Mouse (Mus musculus) heart, embryonic 11.5 days (tissue): ENCODE results near the gene Ms4a15. TPM values are rescaled to one million over a fixed set of nuclear protein-coding genes. Genes with fewer than 3 reads are reported as not detected.

ENCODE experiments used
- ATAC-seq: fragments of 200-750 bp; cut with Nextera tagmentation; replicated peaks from 2 replicates; pipeline ENCODE4 v1.8.0; 2017; ENCODE audit warnings: moderate library complexity; ENCODE audit not compliant: insufficient number of reproducible peaks, low FRiP score, low TSS enrichment
- H3K27ac ChIP-seq: fragments of 300-500 bp; sonication (generic); 2 replicates; pipeline ENCODE4 v1.5.1; 2014; ENCODE audit warnings: mild to moderate bottlenecking, low read depth, low read length
- H3K27me3 ChIP-seq: fragments of 300-500 bp; sonication (generic); 2 replicates; pipeline ENCODE4 v1.6.1; 2014; ENCODE audit warnings: mild to moderate bottlenecking, low read length, mixed read lengths; ENCODE audit not compliant: control insufficient read depth, insufficient read depth
- H3K36me3 ChIP-seq: fragments of 300-500 bp; sonication (generic); 2 replicates; pipeline ENCODE4 v1.6.1; 2014; ENCODE audit warnings: mild to moderate bottlenecking, low read length, moderate library complexity, mixed read lengths; ENCODE audit not compliant: control insufficient read depth, insufficient read depth
- H3K4me1 ChIP-seq: fragments of 300-500 bp; sonication (generic); 2 replicates; pipeline ENCODE4 v1.6.1; 2014; ENCODE audit warnings: low read length; ENCODE audit not compliant: control insufficient read depth, insufficient read depth
- H3K4me2 ChIP-seq: fragments of 300-500 bp; sonication (generic); 2 replicates; pipeline ENCODE4 v1.6.1; 2014; ENCODE audit warnings: mild to moderate bottlenecking, moderate library complexity
- H3K4me3 ChIP-seq: fragments of 300-500 bp; sonication (generic); 2 replicates; pipeline ENCODE4 v1.5.1; 2014; ENCODE audit warnings: low read depth, low read length
- H3K9ac ChIP-seq: fragments of 300-500 bp; sonication (generic); 2 replicates; pipeline ENCODE4 v1.6.1; 2014; ENCODE audit warnings: mild to moderate bottlenecking, low read depth, low read length, moderate library complexity
- H3K9me3 ChIP-seq: fragments of 300-500 bp; sonication (generic); replicated peaks from 2 replicates; pipeline ENCODE4 v1.6.1; 2016; ENCODE audit warnings: low read length; ENCODE audit not compliant: control insufficient read depth
- WGBS: fragments of 180-500 bp; shearing (Covaris S2); extraction: QIAGEN DNeasy Blood & Tissue Kit; methylation state at CpG from one replicate; pipeline ENCODE4 v1.1.7; 2014; ENCODE audit not compliant: insufficient replicate concordance; 5-methylcytosine and 5-hydroxymethylcytosine counted together
- polyA plus RNA-seq: library from polyadenylated mRNA; unstranded; fragments of >200 nt; fragmentation: Nextera tagmentation; extraction: Ambion mirVana; gene quantifications from 2 replicates; pipeline ENCODE4 v1.2.1, GENCODE M21; 2014

The Ms4a15 gene
- polyA plus RNA-seq = 0.17 TPM in 1 of 2 replicates, not detected in the other

DNA sequence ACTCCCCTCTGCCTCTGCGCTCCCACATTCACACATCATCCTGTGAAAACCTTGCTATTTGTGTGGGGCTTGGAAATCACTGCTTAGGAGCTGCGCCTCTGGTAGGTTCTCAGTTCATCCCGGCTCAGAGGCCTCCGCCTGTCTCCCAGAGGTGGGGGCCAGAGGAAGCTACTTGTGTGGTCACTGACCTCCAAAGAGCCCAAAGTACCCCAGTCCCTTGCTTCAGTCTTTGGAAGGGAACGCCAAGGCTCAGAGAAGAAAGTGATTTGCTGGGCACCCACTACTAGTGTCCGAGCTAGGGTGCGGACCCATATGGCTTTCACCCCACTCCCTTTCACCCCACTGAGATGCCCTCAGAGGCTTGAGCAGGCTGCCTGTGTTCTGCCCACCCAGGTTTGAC lies at the start of gene Ms4a15:
Gene Ms4a15, minus strand, starts transcription at position 101 of the 400 bp plus-strand sequence.
- Histone ChIP-seq H3K27ac (no peak within 1 kb of the TSS), H3K9ac (no peak within 1 kb of the TSS), H3K4me3 (no peak within 1 kb of the TSS), H3K9me3 (no peaks in the 10 kb centered on the region), H3K4me1 (peaks cover 9% of the 10 kb centered on the region), H3K27me3 (no peaks in the 10 kb centered on the region; the same call in 1 of the 2 replicates), H3K4me2 (no peak within 1 kb of the TSS), H3K36me3 (no peaks in the 10 kb centered on the region)
- 80% methylated on average over 7 of the region's 7 CpGs for WGBS
- ATAC-seq = no peak

DNA sequence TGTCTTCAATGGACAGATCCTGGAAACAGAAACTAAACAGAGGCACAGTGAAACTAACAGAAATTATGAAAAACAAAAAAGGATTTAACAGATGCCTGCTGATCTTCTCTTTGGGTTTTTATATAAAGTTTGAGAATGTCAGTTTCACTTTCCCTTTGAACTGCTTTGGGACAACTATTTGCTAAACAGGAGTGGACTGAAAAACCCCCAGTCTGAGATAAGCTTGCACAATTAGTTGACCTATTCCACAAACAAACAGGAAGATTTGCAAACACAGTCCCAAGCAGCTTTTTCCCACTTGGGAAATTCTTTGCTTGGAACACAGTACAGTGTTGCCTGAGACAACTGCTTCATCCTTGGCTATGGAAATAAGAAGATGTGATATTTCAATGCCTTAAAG lies 44.5 kb upstream of the Ms4a15 start:
- no peaks in the 10 kb centered on the region for H3K36me3 ChIP-seq
- no peak for ATAC-seq
- H3K4me3 ChIP-seq = no peak overlapping the region
- H3K9ac ChIP-seq = no peak overlapping the region
- no peaks in the 10 kb centered on the region for H3K4me1 ChIP-seq
- H3K9me3 ChIP-seq = no peaks in the 10 kb centered on the region
- no peak overlapping the region for H3K27ac ChIP-seq
- no peaks in the 10 kb centered on the region for H3K27me3 ChIP-seq
- no peak overlapping the region for H3K4me2 ChIP-seq

DNA sequence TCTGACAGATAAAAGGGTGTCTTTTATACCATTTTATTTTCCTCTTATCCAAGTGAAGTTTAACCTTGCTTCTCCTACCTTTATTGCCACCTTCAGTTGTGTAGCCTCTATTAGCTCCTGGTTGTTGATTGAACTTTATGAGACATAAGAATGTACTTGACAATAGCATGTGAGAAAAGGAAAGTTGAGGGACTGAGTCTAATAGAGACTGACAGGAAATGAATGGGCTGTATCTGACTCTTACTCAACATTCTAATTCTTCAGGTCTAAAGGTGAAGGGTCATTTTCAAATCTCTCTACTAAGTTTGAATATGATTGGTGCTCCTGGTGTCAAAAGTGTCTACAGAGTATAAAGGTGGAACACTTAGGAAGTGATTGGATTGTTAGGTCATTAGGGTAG lies 29.3 kb upstream of the Ms4a15 start:
- no peak for ATAC-seq
- Histone ChIP-seq H3K27me3 (no peaks in the 10 kb centered on the region), H3K9me3 (no peaks in the 10 kb centered on the region), H3K4me1 (no peaks in the 10 kb centered on the region), H3K9ac (no peak overlapping the region), H3K27ac (no peak overlapping the region), H3K36me3 (no peaks in the 10 kb centered on the region), H3K4me2 (no peak overlapping the region), H3K4me3 (no peak overlapping the region)

DNA sequence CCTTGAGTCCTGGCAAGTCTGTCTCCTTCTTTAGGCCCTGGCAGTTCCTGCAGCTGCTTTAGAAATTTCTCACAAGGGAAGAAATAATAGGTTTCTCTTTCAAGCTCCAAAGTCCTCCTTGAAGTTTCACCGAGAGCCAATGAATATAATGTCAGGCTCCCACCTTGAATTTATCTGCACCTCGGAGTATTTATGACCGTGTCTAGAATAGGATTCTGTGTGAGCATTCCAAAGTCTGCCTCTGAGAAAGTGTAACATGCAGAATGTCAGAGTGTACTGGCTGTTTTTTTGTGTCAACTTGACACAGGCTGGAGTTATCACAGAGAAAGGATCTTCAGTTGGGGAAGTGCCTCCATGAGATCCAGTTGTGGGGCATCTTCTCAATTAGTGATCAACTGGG lies 24.8 kb upstream of the Ms4a15 start, which contains the start of gene Ms4a18:
Gene Ms4a18, minus strand, starts transcription at position 141 of the 400 bp plus-strand sequence.
- H3K9ac ChIP-seq = no peak within 1 kb of the TSS
- no peak within 1 kb of the TSS for H3K4me3 ChIP-seq
- H3K27ac ChIP-seq = no peak within 1 kb of the TSS
- no peaks in the 10 kb centered on the region for H3K27me3 ChIP-seq
- no peak within 1 kb of the TSS for H3K4me2 ChIP-seq
- no peaks in the 10 kb centered on the region for H3K36me3 ChIP-seq
- H3K4me1 ChIP-seq = no peaks in the 10 kb centered on the region
- no peak for ATAC-seq
- no peaks in the 10 kb centered on the region for H3K9me3 ChIP-seq
- 77% methylated on average over 3 of the region's 3 CpGs for WGBS

DNA sequence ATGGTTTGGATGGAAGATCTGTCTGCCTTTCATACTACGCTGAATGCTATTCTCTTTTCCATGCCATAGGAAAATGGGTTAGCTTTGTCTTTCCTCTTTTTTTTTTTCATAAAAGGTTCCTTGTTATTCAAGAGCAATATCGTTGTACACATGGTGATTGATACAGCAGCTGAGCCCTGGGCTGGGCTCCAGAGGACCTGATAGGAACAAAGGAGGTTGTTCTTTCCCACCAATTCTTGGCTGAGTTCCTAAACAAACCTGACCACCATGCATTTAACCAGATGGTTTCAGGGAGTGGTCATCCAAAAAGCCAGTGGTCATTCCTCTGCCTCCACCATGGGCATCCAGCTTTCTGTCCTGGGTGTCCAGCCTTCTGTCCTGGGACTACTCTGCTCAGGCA lies 24.2 kb upstream of the Ms4a15 start:
- Histone ChIP-seq H3K4me3 (no peak overlapping the region), H3K36me3 (no peaks in the 10 kb centered on the region), H3K27me3 (no peaks in the 10 kb centered on the region), H3K27ac (no peak overlapping the region), H3K4me2 (no peak overlapping the region), H3K9ac (no peak overlapping the region), H3K4me1 (no peaks in the 10 kb centered on the region), H3K9me3 (no peaks in the 10 kb centered on the region)
- 73% methylated on average over 2 of the region's 2 CpGs for WGBS
- no peak for ATAC-seq

DNA sequence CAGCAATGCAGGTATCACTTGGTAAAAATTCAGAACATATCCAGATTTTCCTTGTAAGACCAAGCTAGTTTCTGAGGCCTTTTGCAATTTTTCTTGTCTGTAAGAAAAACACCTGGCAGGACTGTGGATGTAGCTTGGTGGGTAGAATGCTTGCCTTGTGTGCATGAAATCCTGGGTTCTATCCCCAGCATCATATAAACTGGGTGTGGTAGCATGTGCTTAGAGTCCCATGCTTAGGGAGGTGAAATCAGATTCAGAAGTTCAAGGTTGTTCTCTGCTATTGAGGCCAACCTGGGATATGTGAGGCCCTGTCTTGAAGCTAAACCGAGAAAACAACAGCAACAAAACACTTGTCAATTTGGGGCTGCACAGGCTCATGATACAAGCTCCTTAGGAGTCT lies 22.9 kb upstream of the Ms4a15 start:
- WGBS = 84% methylated on average over 1 of the region's 1 CpGs
- Histone ChIP-seq H3K27ac (no peak overlapping the region), H3K4me1 (no peaks in the 10 kb centered on the region), H3K36me3 (no peaks in the 10 kb centered on the region), H3K9me3 (no peaks in the 10 kb centered on the region), H3K27me3 (no peaks in the 10 kb centered on the region), H3K9ac (no peak overlapping the region), H3K4me3 (no peak overlapping the region), H3K4me2 (no peak overlapping the region)
- no peak for ATAC-seq

DNA sequence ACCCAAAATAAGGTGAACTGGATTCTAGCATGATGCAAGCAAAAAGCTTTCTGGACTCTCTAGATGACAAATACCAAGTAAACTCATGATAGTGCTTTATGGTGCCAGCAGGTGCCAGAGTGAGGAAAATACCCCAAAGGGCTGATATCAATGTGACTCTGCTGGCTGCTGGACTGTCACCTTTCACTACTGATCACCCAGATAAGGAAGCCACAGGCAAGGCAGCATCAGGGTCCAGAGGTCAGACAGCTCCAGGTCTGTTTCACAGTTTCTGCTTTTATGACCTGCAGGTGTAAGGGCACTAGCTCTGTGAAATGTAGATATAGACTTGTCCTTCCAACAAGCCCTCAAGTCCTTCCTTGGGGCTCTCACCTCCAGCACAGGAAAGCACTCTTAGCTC lies 22.4 kb upstream of the Ms4a15 start:
- ATAC-seq = no peak
- H3K27ac ChIP-seq = no peak overlapping the region
- no peaks in the 10 kb centered on the region for H3K27me3 ChIP-seq
- no peak overlapping the region for H3K9ac ChIP-seq
- H3K4me2 ChIP-seq = no peak overlapping the region
- H3K4me3 ChIP-seq = no peak overlapping the region
- H3K36me3 ChIP-seq = no peaks in the 10 kb centered on the region
- no peaks in the 10 kb centered on the region for H3K4me1 ChIP-seq
- no peaks in the 10 kb centered on the region for H3K9me3 ChIP-seq

DNA sequence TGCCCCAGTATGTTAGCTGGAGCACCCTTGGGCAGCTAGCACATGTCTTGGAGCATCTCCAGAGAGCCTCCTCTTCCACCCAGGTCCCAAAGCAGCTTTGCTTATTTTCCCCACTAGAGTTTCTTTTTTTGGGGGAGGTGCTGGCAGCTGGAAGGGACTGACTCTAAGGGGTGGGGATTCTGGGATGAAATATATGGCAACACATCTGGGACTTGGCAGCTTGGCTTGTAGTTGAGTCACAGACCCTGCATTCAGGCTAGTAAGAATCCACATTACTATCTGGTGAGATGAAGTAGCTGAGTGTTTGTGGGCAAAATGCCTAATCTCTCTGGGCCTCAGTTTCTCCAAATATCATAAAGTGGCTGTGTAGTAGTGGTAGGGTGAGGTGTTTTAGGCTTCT lies 1.1 kb downstream of the Ms4a15 start:
- H3K9me3 ChIP-seq = no peaks in the 10 kb centered on the region
- peaks cover 9% of the 10 kb centered on the region for H3K4me1 ChIP-seq
- H3K4me2 ChIP-seq = no peak overlapping the region
- H3K9ac ChIP-seq = no peak overlapping the region
- no peak for ATAC-seq
- no peaks in the 10 kb centered on the region for H3K36me3 ChIP-seq
- H3K4me3 ChIP-seq = no peak overlapping the region
- no peak overlapping the region for H3K27ac ChIP-seq
- no peaks in the 10 kb centered on the region; the same call in 1 of the 2 replicates for H3K27me3 ChIP-seq

DNA sequence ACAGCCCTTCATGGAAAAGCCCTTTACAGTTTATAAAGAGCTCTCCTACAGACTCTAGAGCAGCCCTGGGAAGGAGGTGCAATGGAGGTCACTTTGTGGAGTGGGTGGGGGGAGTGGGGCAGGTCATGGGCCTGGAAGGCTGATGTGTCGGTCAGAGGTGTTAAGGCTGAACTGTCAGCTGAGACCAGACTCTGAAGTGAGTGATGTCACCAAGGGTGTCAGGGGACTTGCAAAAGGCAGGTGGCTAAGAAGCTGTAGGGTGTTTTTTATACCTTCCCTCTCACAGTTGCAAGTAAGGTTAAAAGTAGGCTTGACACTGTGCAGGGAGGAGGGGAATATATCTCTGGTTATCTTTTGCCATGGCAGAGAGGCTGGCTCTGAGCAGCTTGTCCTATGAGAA lies 2.3 kb downstream of the Ms4a15 start:
- H3K36me3 ChIP-seq = no peaks in the 10 kb centered on the region
- no peak overlapping the region for H3K27ac ChIP-seq
- peaks cover 9% of the 10 kb centered on the region for H3K4me1 ChIP-seq
- no peak overlapping the region for H3K4me3 ChIP-seq
- no peak for ATAC-seq
- no peak overlapping the region for H3K9ac ChIP-seq
- 14% methylated on average over 1 of the region's 1 CpGs for WGBS
- H3K4me2 ChIP-seq = no peak overlapping the region
- H3K9me3 ChIP-seq = no peaks in the 10 kb centered on the region
- no peaks in the 10 kb centered on the region; the same call in 1 of the 2 replicates for H3K27me3 ChIP-seq
